Mouse (Mus musculus): Measurements from ENCODE around the gene Unc5a. TPM values are rescaled to one million over a fixed set of nuclear protein-coding genes. Genes with fewer than 3 reads are reported as not detected.

Unc5a gene
- 4.5 and 4.6 TPM in 2 replicates for polyA plus RNA-seq (2014; fragmentation: Nextera tagmentation; extraction: Ambion mirVana)

DNA sequence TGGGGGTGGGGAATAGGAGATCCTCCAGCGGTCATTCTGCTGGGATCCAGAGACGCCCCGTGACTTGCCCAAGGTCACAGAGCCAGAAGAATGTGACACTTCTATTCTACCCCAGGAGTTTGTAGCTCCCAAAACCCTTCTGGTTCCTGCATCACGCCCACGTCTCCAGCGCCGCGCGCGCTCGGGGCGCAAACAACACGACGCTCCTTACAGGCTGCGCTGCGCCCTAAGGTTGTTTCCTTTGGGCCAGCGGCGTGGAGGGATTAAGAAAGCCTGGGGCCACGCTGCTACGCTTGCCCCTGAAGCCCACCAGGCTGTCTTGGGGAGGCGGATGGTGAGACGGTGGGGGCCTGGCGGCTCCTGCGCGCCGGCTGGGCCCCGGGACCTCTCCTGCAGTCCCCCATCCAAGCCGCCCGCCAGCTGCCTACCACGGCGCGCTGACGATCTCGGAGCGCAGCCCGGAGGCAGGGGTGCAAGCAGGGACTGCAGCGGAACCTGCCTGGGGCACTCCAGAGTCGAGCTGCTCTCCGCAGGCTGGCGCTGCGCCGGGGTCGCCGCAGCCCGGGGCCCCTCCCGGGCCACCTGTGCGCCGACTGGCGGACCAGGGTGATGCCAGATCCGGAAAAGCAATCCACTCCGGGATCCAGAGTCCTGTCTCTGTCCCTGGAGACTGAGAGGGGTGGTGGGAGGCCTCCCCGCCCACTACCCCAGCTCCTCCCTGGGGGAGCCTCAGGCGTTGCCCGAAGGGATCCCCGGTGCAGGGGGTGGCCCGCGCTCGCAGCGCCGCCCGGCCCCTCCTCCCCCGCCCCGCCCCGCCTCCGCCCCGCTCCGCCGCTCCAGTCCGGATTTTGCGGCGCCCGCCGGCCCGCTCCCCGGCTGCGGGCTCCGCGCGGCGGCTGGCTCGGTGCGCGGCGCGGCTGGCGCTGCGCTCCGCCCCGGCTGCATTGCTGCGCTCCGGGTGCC is at the start of gene Unc5a:
Gene Unc5a, plus strand, starts transcription at position 881 of the 963 bp plus-strand sequence.
- DNase-seq (ENCODE audit: low spot score) (peak; percentile 72), ATAC-seq (ENCODE audit: low read depth) (peak; percentile 78)
- Histone ChIP-seq H3K36me3 (ENCODE audit: control insufficient read depth, insufficient read depth, low read length) (no peaks in the 10 kb centered on the region), H3K9me3 (ENCODE audit: control insufficient read depth, low read length) (no peaks in the 10 kb centered on the region), H3K4me2 (ENCODE audit: low read depth, low read length) (peak within 1 kb of the TSS; percentile 100), H3K9ac (ENCODE audit: low read depth, low read length) (peak within 1 kb of the TSS; percentile 55; the same call in 1 of the 2 replicates), H3K27me3 (replicated peaks; ENCODE audit: control insufficient read depth, insufficient read depth, low read length) (peaks cover 86% of the 10 kb centered on the region), H3K27ac (replicated peaks; ENCODE audit: low read depth, low read length) (no peak within 1 kb of the TSS), H3K4me3 (ENCODE audit: low read depth, low read length) (peak within 1 kb of the TSS; percentile 63), H3K4me1 (ENCODE audit: control insufficient read depth, insufficient read depth, low read length) (0 out of 2 replicates have a peak, but pooled peaks cover 4% of the 10 kb centered on the region)
- under 1% methylated on average over 40 of the region's 91 CpGs for WGBS

DNA sequence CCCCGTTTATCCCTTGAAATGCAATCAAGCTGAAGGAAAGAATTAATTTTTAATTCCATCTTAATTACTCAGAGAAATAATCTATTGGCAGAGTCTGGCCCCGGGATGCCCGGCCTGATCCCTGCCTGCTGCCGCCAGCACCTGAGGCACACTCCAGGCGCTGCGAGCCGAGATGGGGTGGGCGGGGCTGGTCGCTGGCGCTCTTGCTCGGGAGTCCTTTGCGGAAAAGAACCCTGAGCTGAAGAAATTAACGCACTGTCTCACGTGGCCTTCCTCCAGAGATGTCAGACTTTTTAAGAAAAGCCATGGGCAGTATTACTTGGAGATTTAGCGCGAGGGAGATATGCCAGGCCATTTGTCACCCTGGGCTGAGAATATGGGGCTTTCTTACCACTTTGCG is 37.2 kb upstream of the Unc5a start:
- Histone ChIP-seq H3K27me3 (replicated peaks; ENCODE audit: control insufficient read depth, insufficient read depth, low read length) (peaks cover 39% of the 10 kb centered on the region), H3K4me1 (ENCODE audit: control insufficient read depth, insufficient read depth, low read length) (no peaks in the 10 kb centered on the region), H3K36me3 (ENCODE audit: control insufficient read depth, insufficient read depth, low read length) (no peaks in the 10 kb centered on the region), H3K27ac (replicated peaks; ENCODE audit: low read depth, low read length) (no peak overlapping the region), H3K9me3 (ENCODE audit: control insufficient read depth, low read length) (0 out of 2 replicates have a peak, but pooled peaks cover 2% of the 10 kb centered on the region), H3K9ac (ENCODE audit: low read depth, low read length) (no peak overlapping the region), H3K4me2 (ENCODE audit: low read depth, low read length) (no peak overlapping the region), H3K4me3 (ENCODE audit: low read depth, low read length) (no peak overlapping the region)
- DNase-seq (ENCODE audit: low spot score), result no peak
- ATAC-seq (ENCODE audit: low read depth), result no peak
- 1% methylated on average over 17 of the region's 17 CpGs for WGBS

DNA sequence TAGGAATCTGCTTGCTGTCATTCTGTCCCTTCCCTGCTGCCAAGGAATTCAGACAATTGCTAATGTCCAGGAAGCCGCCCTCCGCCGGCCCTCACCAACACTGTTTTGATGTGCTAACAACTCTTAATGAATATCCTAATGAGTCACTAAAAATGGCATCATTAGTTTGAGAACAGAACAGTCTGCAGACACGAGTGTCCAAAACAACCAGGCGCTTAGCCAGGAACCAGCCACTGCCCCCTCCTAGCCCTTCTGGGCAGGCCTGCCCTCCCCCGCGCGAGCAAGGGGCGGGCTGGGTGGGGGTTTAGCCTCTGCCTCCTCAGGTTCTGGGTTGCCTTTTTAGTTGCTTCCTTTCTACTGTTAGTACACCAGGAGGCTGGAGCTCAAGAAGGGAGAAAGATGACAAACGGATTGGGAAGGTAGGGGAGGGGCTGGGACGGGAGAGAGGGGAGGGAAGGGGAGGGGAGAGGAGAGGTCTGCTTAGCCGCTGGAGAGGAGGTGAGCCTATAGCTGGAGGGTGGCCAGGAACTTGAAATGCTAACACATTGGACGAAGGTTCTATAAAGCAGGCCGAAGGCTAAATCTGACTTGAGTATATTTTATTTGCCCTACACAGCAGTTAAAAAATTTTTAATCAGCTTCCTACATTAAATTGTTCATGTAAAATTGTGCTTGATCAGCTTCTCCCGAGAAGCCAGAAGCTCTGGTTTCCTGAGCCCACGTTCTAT is 36.2 kb upstream of the Unc5a start:
- Histone ChIP-seq H3K9ac (ENCODE audit: low read depth, low read length) (no peak overlapping the region), H3K36me3 (ENCODE audit: control insufficient read depth, insufficient read depth, low read length) (no peaks in the 10 kb centered on the region), H3K4me1 (ENCODE audit: control insufficient read depth, insufficient read depth, low read length) (no peaks in the 10 kb centered on the region), H3K4me3 (ENCODE audit: low read depth, low read length) (no peak overlapping the region), H3K9me3 (ENCODE audit: control insufficient read depth, low read length) (0 out of 2 replicates have a peak, but pooled peaks cover 2% of the 10 kb centered on the region), H3K4me2 (ENCODE audit: low read depth, low read length) (no peak overlapping the region), H3K27me3 (replicated peaks; ENCODE audit: control insufficient read depth, insufficient read depth, low read length) (peaks cover 36% of the 10 kb centered on the region), H3K27ac (replicated peaks; ENCODE audit: low read depth, low read length) (no peak overlapping the region)
- WGBS, result 15% methylated on average over 16 of the region's 16 CpGs
- no peak for DNase-seq (ENCODE audit: low spot score)
- no peak for ATAC-seq (ENCODE audit: low read depth)

DNA sequence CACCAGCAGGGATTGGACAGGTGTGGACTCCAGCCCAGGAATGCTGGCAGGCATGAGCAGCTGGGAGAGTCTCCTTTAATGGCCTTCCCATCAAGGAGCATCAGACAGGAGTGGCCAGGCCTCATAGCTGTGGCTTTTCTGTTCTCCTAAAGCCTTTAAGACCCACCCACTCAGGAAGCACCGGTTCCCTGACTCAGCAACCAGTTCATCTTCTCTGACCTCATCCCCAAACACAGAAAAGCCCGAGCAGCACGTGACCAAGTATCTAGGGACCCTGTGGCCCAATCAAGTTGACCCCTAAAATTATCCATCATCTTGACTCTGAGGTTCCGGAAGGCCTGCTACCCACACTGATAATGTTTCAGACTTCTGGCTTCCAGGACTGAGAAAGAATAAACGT is 32.6 kb upstream of the Unc5a start:
- no peak for ATAC-seq (ENCODE audit: low read depth)
- no peak overlapping the region for H3K9ac ChIP-seq (ENCODE audit: low read depth, low read length)
- 0 out of 2 replicates have a peak, but pooled peaks cover 2% of the 10 kb centered on the region for H3K9me3 ChIP-seq (ENCODE audit: control insufficient read depth, low read length)
- H3K4me2 ChIP-seq (ENCODE audit: low read depth, low read length), result no peak overlapping the region
- H3K27me3 ChIP-seq (replicated peaks; ENCODE audit: control insufficient read depth, insufficient read depth, low read length), result peaks cover 23% of the 10 kb centered on the region
- 53% methylated on average over 5 of the region's 5 CpGs for WGBS
- H3K4me1 ChIP-seq (ENCODE audit: control insufficient read depth, insufficient read depth, low read length), result no peaks in the 10 kb centered on the region
- H3K27ac ChIP-seq (replicated peaks; ENCODE audit: low read depth, low read length), result no peak overlapping the region
- H3K4me3 ChIP-seq (ENCODE audit: low read depth, low read length), result no peak overlapping the region
- no peaks in the 10 kb centered on the region for H3K36me3 ChIP-seq (ENCODE audit: control insufficient read depth, insufficient read depth, low read length)
- no peak for DNase-seq (ENCODE audit: low spot score)

DNA sequence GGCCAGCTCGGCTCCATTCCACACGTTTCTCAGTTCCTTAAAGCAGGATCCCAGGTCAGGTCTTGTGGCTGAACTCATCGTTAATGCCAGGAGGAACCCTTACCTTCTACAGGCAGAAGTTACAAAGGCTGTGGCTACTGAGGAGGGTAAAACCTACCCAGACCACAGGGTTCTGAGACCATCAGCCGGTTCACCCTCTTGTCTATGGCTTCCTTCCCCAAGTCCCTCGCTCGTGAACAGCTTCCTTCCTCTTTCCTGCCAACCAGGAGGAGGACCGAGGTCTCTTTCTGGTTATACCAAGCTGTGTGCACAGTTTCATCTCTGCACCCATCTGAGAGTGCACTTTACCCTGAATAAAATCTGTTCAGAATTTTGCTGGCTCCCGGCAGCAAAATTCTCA is 30.3 kb upstream of the Unc5a start:
- Histone ChIP-seq H3K4me3 (ENCODE audit: low read depth, low read length) (no peak overlapping the region), H3K27me3 (replicated peaks; ENCODE audit: control insufficient read depth, insufficient read depth, low read length) (0 out of 2 replicates have a peak, but pooled peaks cover 5% of the 10 kb centered on the region), H3K9ac (ENCODE audit: low read depth, low read length) (no peak overlapping the region), H3K36me3 (ENCODE audit: control insufficient read depth, insufficient read depth, low read length) (no peaks in the 10 kb centered on the region), H3K9me3 (ENCODE audit: control insufficient read depth, low read length) (0 out of 2 replicates have a peak, but pooled peaks cover 2% of the 10 kb centered on the region), H3K4me2 (ENCODE audit: low read depth, low read length) (no peak overlapping the region), H3K27ac (replicated peaks; ENCODE audit: low read depth, low read length) (no peak overlapping the region), H3K4me1 (ENCODE audit: control insufficient read depth, insufficient read depth, low read length) (no peaks in the 10 kb centered on the region)
- ATAC-seq (ENCODE audit: low read depth) (no peak), DNase-seq (ENCODE audit: low spot score) (no peak)
- 66% methylated on average over 8 of the region's 8 CpGs for WGBS

DNA sequence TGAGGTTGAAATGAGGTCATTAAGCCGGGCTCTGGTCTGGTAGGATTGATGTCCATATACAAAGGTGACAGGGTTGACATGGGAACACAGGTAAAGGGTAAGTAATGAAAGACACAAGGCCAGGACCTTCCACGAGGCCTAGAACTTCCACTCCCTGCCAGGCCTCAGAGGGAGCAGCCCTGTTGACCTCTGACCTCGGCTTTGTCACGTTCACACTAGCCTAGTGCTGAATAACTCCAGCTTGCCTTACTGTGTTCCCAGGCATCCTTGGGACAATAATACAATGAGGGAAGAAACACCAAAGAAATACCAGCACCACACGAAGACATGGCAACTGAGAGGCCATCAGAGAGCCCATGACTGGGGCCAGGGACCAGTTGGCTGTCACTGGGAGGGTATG is 29.5 kb upstream of the Unc5a start:
- H3K9ac ChIP-seq (ENCODE audit: low read depth, low read length), result no peak overlapping the region
- no peaks in the 10 kb centered on the region for H3K4me1 ChIP-seq (ENCODE audit: control insufficient read depth, insufficient read depth, low read length)
- no peak for DNase-seq (ENCODE audit: low spot score)
- no peak overlapping the region for H3K27ac ChIP-seq (replicated peaks; ENCODE audit: low read depth, low read length)
- H3K4me3 ChIP-seq (ENCODE audit: low read depth, low read length), result no peak overlapping the region
- H3K9me3 ChIP-seq (ENCODE audit: control insufficient read depth, low read length), result 0 out of 2 replicates have a peak, but pooled peaks cover 2% of the 10 kb centered on the region
- 0 out of 2 replicates have a peak, but pooled peaks cover under 1% of the 10 kb centered on the region for H3K27me3 ChIP-seq (replicated peaks; ENCODE audit: control insufficient read depth, insufficient read depth, low read length)
- H3K36me3 ChIP-seq (ENCODE audit: control insufficient read depth, insufficient read depth, low read length), result no peaks in the 10 kb centered on the region
- H3K4me2 ChIP-seq (ENCODE audit: low read depth, low read length), result no peak overlapping the region
- 48% methylated on average over 5 of the region's 5 CpGs for WGBS
- ATAC-seq (ENCODE audit: low read depth), result no peak

DNA sequence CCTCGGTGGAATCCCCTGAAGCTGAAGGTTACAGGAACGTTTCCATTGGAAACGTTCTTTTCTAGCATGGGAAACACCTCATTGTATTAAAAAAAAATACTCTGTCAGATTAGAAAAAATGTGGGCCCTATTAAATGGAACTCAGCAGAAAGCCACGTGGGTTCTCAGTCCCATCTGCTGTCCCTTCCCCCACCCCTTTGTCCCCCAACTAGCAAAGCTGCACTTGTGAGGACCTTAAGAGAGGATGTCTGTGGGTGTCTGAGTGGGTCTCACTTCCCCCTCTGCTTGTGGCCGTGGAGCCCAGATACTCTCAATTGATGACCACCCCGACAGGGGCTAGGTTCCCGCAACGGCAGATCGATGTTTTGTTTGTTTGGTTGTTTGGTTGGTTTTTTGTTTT is 27.5 kb upstream of the Unc5a start:
- Histone ChIP-seq H3K4me2 (ENCODE audit: low read depth, low read length) (no peak overlapping the region), H3K27ac (replicated peaks; ENCODE audit: low read depth, low read length) (no peak overlapping the region), H3K9me3 (ENCODE audit: control insufficient read depth, low read length) (no peaks in the 10 kb centered on the region), H3K4me3 (ENCODE audit: low read depth, low read length) (no peak overlapping the region), H3K9ac (ENCODE audit: low read depth, low read length) (no peak overlapping the region), H3K36me3 (ENCODE audit: control insufficient read depth, insufficient read depth, low read length) (no peaks in the 10 kb centered on the region), H3K4me1 (ENCODE audit: control insufficient read depth, insufficient read depth, low read length) (no peaks in the 10 kb centered on the region), H3K27me3 (replicated peaks; ENCODE audit: control insufficient read depth, insufficient read depth, low read length) (no peaks in the 10 kb centered on the region)
- 78% methylated on average over 9 of the region's 9 CpGs for WGBS
- DNase-seq (ENCODE audit: low spot score) (no peak), ATAC-seq (ENCODE audit: low read depth) (no peak)

DNA sequence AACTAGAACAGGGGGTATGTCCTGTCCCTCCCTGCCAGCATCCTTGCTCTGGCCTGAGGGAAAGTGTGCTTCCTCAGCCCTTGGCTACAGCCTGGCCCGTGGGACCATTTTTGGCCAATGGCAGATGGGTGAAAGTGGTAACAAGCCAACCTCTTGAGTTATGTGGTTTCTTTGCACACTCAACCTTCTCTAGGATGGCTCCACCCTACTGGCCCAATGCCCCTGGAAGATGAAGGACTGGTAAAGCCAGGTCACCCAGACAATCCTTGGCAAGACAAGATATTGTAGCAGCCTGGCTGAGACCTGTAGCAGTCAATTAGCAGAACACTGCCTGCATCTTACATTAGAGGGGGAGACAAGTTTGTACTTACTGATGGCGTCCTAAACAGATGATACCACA is 25.5 kb upstream of the Unc5a start:
- WGBS, result 82% methylated on average over 2 of the region's 2 CpGs
- no peaks in the 10 kb centered on the region for H3K9me3 ChIP-seq (ENCODE audit: control insufficient read depth, low read length)

More for the DNA sequence above, 25.5 kb upstream of the Unc5a start:
- H3K4me3 ChIP-seq (ENCODE audit: low read depth, low read length), result no peak overlapping the region
- DNase-seq (ENCODE audit: low spot score), result no peak
- H3K9ac ChIP-seq (ENCODE audit: low read depth, low read length), result no peak overlapping the region
- no peaks in the 10 kb centered on the region for H3K4me1 ChIP-seq (ENCODE audit: control insufficient read depth, insufficient read depth, low read length)
- H3K27me3 ChIP-seq (replicated peaks; ENCODE audit: control insufficient read depth, insufficient read depth, low read length), result no peaks in the 10 kb centered on the region
- ATAC-seq (ENCODE audit: low read depth), result no peak
- H3K4me2 ChIP-seq (ENCODE audit: low read depth, low read length), result no peak overlapping the region
- no peak overlapping the region for H3K27ac ChIP-seq (replicated peaks; ENCODE audit: low read depth, low read length)
- H3K36me3 ChIP-seq (ENCODE audit: control insufficient read depth, insufficient read depth, low read length), result no peaks in the 10 kb centered on the region
